Mouse (Mus musculus) c-Kit-positive CD71-negative TER-119-negative erythroid progenitor cells, embryonic 14.5 days (primary cell): ENCODE data around the gene Pde6b.
A peak's percentile ranks its signal among the peaks of the same experiment; 100 is the strongest.

Experiments
- DNase-seq: peaks from one replicate; pipeline ENCODE4 v3.0.0-alpha.2; 2013; ENCODE audit warnings: low read depth

Pde6b gene

DNA sequence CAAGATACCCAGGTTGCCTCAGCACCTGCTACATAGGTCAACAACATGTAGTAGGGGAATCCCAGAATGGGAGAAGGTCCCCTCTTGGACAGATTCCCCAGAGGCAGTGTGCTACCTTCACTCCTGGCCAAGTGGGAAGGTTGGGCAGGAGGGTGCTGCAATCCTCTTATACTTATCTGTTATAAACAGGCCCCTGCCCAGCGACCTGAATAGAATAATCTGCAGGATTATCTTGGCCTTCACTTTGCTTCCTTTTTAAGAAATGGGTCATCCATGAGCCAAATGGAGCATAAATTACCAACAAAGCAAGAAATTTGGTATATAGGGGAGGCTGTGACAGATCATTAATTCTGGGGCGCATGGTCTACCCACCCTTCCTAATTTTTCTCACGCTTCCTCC lies 1.6 kb downstream of the Pde6b start:
- DNase-seq = no peak

DNA sequence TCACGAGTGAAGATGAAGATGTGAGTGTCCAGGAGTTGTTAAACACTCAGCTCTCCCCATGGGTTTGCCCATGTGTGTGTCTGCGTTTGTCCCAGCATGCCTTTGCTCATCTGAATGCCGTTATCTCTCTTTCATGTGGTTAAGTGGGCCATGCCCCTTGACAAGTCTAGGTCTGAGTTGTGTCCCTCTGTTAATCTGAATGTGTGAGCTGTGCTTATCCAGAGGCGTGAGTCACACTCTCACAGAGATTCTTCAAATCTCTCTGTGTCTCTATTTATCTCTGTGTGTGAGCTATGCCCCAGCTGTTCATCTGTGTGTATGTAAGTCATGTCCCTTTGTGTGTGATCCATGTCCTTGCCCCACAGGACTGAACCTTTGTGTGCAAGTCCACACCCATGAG lies 15.3 kb downstream of the Pde6b start:
- no peak for DNase-seq

DNA sequence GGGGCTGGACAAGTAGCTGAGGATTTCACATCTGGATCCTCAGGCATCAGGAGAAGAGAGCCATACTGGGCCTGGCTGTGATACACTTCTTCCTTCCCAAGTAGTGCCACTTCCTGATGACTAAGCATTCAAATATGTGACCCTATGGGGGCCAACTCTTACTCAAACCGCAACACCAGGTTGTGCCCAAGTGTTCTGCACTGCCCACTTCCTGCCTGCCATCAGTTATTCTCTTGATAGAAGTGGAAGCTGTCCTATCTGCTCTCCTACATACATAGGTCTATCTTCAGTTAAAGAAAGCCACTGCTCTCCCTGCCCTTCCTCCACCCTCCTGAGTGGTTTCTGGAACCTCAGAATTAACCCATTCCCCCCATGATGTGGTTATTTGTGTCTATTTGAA lies 17.3 kb downstream of the Pde6b start:
- DNase-seq = peak; percentile 36

DNA sequence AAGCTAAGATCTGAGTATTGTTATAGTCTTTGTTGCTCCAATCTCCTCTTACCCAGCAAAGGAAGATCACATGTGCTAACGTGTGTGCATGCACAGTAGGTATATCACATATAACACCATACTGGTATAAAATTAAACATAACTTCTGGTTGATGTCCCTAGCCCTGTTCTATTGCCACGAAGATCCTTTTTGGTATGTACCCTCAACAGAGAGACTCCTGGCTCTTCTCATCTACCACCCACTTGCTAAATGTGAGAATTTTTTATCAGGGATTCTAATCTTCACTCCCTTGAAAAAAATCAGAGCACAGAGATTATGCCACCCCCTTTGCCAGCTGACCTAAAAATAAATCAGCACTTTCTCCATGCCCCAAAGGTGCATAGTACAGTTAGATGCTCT lies 18.8 kb downstream of the Pde6b start:
- no peak for DNase-seq

DNA sequence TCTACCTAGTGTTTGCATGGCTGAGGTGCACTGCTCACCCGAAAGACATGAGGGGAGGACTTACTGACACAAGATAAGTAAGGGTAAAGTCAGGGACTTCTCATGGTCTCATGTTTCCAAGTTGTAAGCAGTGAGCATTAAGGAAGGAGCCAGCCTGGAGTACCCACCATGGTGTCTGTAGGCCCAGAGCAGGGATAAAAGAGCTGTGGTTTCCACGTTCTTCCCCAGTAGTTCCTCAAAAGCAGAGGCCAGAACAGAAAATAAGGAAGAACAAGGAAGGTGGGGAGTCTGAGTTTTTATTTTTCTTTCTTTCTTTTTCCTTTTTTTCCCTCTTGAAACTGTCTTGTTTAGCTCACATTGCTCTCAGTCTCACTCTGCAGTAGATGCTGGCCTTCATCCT lies 26.5 kb downstream of the Pde6b start:
- no peak for DNase-seq

DNA sequence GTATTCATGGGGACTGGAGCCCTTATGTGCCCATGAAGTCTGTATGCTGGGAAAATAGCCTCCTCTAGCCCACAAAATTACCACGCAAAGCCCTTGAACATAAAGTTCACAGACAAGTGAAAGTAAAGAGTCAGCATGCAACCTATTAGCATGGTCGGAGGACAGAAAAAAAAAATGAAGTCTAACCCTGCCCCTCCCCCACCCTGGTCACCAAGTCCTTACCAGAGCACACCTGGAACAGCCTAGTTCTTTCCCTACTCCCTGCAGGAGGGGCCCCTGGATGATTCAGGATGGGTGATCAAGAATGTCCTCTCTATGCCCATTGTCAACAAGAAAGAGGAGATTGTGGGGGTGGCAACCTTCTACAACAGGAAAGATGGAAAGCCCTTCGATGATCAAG lies 34.5 kb downstream of the Pde6b start:
- DNase-seq = no peak

DNA sequence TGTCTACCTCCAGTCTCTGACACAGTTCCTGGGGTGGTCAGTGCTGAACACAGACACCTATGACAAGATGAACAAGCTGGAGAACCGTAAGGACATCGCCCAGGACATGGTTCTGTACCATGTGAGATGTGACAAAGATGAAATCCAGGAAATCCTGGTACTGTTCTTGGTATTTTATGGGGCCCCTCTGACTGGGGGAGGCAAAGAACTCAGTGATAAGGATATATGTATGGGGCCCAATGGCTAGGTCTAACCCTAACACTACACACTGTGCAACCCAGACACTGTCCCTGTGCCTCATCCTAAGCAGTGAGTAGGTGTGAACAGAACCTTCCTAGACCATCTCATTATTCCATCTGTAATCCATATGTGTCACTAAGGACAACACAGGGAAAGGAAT lies 35.2 kb downstream of the Pde6b start:
- DNase-seq = no peak

DNA sequence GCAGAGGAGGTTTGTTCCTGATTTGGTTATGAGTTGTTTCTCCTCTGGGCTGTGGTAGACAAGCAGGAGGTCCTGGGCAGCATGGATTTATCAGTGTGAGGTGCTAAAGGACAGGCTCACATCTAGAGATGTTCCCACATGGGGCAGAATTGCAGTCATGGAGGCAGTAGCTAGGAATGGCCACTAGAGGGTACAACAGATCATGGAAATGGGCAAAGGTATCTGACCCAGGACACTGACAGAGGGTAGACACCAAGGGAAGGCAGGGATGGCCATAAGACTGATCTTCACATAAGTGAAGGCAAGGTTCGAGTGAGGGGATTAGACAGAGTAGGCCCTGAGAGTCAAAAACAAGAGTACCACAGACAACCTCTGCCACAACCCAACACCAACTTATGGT lies 39.0 kb downstream of the Pde6b start:
- peak; percentile 50 for DNase-seq

DNA sequence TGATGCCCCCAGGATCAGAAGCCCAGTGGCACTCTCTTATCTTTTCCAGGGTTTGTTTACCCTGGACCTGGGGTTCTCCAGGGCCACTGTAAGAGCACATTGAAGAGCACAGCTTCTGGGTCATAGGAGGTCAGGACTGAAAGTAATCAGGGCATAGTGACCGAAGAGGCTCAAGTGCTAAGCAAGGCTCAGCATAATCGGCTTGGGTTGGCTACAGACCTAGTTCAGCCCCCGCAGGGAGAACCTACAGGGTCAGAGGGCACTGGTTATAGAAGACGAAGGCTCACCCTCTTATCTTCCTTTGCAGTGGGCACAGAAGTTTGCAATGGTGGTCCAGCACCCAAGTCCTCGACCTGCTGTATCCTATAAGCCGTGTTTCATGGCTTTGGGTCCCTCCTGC lies 43.0 kb downstream of the Pde6b start:
- DNase-seq = no peak

DNA sequence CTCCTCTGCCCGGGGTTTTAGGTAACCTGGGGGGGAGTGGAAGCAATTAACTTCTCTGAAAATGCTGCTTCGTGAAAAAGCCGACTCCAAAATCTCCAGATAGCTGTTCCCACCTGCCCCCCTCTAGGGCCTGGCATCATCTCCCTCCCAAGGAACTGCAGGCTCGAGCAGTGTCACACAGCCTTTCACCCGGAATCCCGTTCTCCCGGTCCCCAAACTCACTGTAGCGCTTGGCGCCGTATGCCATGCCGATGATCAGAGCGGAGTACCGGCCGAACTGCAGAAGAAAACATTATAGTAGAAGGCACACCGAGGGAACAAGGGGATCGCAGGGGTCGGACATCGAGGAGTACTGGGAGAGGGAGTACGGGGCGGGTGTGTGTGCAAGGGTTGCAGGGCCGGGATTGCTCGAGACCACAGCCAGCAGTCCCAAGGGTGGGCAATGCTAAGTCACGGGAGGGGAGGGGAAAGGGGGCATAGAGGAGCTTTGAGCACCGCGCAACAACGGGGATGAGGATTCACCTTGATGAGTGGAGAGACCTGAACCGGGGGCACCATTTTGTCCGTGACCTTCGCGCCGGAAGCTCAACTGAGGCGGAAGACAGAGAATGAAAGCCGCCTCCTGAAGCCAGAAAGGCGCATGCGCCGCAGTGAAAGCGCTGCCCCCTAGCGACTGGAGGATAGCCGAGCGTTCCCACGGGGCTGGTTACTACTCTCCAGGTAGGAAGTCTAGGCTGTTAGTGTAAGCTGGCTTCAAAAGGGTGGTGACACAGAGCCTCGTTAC lies 45.8 kb downstream of the Pde6b start, which contains the start of gene Atp5k:
TSS of gene Atp5k (minus strand) at position 645 of the 784 bp plus-strand sequence.
- DNase-seq = peak; percentile 93

DNA sequence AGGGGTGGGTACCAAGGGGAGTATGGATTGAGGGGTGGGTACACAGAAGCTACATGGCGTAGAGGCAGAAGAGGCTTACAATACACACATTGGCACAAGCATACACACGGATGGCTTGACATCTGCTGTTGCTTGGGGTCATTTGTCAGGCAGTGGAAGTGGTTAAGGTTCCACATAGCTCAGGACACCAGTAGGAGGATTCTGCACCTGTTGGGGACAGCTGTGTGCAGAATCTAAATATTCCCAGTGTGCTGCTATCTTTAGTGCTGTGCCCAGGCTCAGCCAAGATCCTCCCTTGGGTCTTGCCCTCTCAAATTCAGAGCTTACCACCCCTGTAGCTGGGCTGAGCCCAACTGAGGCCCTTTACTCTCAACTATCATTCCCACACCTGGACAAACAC lies 47.9 kb downstream of the Pde6b start:
- DNase-seq = no peak

DNA sequence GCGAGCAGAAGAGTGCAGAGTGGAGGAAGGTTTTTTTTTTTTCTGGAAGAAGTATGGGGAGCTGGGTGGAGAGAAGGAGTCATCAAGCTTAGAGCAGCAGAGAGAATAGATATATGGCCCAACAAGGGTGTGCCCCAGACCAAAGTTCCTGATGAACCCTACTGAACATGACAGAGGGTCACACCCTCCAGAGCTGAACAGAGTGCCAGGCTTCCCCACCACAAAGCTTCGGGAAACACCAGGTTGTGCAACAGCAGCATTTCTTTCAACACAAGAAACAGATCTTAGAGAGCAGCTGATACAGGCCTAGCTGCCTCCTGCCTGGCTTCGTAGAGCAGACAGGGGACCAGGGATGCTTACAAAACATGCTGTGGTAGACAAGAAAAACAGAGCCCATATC lies 58.8 kb downstream of the Pde6b start:
- no peak for DNase-seq

DNA sequence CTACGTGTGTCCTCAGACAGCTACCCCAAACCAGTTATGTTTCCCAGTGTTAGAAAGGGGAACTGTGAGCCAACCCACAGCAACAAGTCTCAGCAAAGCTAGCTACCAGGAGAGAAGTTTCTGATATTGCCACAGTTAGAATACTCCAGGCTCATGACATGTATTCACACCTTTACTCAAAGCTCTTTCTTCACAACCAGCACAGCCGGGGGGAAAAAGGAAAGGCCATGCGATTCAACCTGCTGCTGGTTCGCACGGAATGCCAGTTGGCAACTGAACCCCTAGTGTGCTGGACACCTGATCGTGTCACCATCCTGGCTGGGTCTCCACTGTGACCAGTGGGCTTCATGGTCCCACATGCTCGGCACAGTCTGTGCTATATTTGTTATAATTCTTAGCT lies 59.7 kb downstream of the Pde6b start:
- DNase-seq = no peak

DNA sequence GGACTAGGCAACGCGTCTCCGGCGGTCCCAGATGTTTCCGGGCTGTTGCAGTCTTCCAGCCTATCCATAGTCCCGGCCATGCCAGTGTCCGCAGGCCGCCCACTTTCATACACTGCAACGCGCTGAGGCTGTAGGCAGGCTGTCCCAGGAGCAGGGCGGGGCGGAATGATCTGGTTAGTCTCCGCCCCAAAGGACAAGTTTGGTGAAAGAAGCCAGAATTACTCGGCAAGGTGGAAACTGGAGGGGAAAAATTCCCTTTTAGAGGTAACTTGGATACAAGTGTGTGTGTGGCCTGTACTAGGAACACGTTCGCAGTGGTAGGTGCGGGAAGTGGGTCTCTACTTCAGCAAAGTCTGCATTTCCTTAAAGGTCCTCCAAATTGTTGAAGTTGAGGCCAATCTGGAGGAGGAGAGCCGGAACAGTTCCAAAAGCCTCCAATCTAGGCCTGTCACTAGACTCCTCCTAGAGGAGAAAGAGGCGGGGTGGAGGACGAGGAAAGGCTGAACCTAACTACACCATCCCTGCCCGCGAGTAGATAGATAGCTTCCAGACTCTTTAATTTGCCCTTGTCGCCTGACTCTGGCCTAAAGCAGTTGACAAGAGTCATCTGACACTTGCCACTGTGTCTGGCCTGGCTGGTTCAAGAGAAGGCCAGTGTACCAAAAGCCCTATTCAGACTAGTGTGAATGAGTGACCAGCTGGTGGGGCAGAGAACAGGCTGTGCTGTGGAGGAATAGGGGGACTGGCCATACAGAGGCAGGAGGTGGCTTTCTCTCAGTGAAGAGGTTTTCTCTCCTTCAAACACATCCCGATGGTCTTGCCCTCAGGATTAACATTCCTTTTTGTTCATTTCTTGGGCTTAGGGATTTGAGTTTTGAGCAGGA lies 60.8 kb downstream of the Pde6b start, which contains the start of gene Mfsd7a:
TSS of gene Mfsd7a (minus strand) at position 107 of the 884 bp plus-strand sequence.
- DNase-seq = peak; percentile 50

DNA sequence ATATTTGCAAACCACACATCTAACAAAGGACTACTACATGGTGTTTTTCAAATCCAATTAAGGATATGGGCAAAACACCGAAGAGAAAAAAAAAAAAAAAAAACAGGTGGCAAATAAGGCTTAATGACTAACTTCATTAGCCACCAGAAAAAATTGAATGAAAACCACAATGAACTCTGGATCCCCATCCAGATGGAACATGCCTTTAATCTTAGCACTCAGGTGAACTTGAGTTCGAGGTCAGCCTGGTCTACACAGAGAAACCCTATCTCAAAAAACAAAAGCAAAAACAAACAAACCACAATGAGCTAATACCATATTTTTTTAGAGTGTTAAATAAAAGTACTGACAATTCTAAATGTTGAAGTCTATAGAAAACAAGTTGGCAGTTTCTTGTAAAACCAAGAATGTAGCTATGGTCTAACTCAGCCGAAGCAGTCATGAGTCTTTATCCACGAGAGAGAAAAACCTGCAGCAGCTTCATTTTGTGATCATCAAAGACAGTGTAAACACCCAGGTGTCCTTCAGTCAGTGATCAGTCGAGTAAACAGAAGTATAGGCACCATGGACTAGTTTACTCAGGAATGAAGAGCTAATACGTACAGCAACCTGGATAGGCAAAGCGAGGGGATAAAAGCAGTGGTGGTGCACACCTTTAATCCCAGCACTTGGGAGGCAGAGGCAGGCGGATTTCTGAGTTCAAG lies 62.8 kb downstream of the Pde6b start:
- no peak for DNase-seq

DNA sequence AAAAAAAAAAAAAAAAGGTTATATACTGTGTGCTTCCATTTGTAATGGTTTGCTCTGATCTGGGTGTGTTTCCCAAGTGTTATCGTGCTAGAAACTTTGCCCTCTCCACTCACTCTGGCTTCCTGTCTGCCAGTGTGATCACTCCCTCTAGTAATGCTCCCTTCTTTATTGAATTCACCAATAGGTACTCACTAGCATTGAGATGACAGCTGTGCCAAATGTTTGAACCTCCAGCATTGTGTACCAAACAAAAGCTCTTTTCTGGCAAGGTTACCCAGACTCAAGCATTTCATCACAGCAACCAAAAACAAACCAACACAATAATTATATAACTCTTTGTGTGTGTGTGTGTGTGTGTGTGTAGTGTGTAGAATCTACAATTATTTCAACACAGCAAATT lies 63.4 kb downstream of the Pde6b start:
- no peak for DNase-seq

DNA sequence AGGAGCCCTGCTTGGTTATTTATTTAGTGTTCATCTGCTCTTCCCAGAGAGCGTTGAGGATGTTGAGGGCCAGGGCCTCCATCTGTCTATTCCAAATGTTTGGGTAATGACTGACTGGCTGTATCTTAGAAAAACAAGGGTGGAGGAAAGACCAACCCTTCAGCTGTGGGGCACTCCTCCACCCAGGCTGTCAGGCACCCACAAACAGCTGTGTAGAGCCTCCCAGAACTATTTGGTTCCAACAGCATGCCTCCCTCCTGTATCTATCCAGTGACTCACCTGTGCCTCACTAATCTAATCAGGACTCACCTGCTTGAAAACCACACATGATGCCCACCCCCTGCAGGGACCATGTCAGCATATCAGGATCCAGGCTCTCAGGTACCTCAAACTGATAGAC lies 64.2 kb downstream of the Pde6b start:
- no peak for DNase-seq

DNA sequence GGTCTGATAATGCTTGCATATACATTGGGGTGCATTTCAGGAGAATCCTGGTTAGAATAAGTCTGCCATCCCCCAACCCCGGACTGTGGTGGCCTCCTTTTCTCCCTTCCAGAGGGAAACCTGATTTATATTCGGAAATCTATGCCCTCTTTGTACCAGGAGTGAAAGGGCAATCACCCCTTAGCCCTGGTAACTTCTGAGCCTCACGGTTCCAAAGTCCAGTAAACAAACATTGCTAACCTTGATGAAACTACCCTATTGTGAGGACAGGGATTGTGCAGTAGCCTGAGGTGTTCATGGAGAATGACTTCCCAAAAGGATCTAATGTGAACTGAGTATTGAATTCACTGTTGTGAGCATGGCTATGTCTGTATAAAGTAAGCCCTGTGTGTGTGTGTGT lies 65.9 kb downstream of the Pde6b start:
- no peak for DNase-seq

DNA sequence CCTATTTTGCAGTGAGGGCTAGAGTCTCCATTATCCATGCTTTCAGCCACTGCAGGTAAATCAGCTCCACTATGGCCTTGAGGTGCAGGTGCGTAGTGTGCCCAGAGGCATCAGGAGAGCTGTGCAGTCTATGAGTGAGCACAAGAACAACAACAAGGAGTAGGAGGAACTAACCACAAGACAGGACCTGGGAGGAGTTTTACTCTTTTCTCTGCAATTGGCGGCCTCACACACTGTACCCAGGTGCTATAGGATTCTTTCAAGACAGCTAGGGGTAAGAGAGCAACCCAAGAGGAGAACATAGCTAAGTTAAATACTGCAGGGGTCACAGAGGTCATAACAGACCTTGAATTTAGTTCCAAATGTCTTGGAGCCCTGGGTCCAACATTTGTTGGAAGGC lies 70.5 kb downstream of the Pde6b start:
- DNase-seq = no peak

DNA sequence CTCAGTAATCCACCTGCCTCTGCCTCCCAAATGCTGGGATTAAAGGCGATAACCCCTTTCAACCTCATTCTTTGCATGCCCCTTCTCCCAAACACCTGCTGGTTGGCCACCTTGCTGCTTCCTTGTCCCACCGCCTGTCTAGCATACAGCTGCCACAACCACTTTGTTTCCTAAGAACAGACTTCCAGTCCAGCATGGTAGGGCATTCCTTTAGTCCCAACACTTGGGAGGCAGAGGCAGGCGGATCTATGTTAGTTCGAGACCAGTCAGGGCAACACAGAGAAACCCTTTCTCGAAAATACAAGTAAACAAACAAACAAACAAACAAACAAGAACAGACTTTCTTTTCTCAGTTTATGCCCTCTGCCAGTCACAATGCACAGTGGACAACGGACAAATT lies 72.3 kb downstream of the Pde6b start:
- DNase-seq = no peak

DNA sequence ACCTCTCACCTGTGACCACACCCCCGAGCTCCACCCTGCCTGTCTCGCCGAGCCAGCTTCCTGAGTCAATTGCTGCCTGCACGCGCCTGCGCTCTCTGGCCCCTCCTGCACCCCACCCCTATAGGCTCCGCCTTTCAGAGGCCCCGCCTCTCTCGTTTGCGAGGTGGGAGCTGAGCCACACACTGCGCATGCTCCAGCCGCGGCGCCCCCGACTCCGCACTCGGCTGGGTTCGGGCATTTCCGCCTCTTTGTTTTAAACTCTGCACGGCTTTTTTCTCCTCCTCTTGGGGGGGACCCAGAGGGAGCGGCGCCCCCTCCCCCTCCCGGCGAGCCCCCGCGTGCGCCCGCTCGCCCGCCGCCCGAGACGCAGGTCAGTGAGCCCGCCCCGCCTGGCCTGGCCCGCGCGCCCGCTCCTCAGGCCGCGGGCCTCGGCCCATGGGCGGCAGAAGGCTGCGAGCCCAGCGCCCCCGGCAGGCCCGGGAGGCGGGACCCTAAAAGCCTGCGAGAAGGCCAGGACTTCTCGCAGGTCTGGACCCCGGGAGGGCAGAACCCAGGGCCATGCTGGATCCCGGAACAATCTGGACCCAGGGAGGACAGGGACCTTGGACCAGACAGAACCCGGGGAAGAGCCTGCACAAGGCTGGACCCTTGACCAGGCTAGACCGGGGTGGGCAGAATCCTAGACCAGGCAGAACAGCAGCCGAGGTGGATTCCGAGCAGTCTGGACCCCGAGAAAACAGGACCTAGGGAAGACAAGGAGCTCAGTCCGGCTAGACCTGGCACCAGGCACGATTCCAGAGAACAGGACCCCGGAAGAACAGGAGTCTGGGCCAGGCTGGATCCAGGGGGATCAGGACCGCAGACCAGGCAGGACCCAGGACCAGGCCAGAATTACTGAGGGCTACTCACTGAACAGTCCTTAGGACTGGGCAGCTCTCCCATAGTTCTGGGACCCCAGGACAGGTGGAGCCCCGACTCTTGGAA lies 73.2 kb downstream of the Pde6b start, which contains the start of gene Pcgf3:
TSS of gene Pcgf3 (plus strand) at position 151 of the 984 bp plus-strand sequence.
- DNase-seq = peak; percentile 94
